26 mouse cellular contexts compared by ENCODE assay signal in genomic region chr13:97297418-97298050, GRCm38 (mm10). TPM values are rescaled to one million over a fixed set of nuclear protein-coding genes. Genes with fewer than 3 reads are reported as not detected.
A peak's percentile ranks its signal among the peaks of the same experiment; 100 is the strongest.
DNase-seq lines count a peak whose midpoint lies in the region; ATAC-seq and TF ChIP-seq lines count a peak whose summit lies in the region.
"Had no signal": no experiment of that assay in that cellular context is flagged by ENCODE, and none has a peak within 500 bp of the region (broad histone marks: within the 10 kb centered on the region; RNA-seq: fewer than 3 reads in every experiment).

No protein-coding gene starts in this region.

- TF ChIP-seq POLR2A in testis, adult 2 months (IDR thresholded peaks at IDR 0.05; ENCODE audit: control insufficient read depth, low read depth, low read length): no peak

- TF ChIP-seq EP300 in stomach, postnatal 0 days (optimal IDR thresholded peaks at IDR 0.05): no peak

- H3K36me3 ChIP-seq in heart, embryonic 15.5 days: no peaks in the 10 kb centered on the region
- H3K36me3 ChIP-seq in testis, adult 2 months (ENCODE audit: control insufficient read depth, insufficient read depth, low read length): no peaks in the 10 kb centered on the region
- H3K36me3 ChIP-seq in stomach, postnatal 0 days (ENCODE audit: control insufficient read depth, insufficient read depth, low read length): no peaks in the 10 kb centered on the region
- H3K36me3 ChIP-seq: embryonic facial prominence, embryonic 13.5 days; forebrain, embryonic 15.5 days; limb, embryonic 12.5 days; midbrain, embryonic 13.5 days had no signal

- no peaks in the 10 kb centered on the region for H3K27me3 ChIP-seq in heart, embryonic 15.5 days
- no peaks in the 10 kb centered on the region for H3K27me3 ChIP-seq in testis, adult 2 months (ENCODE audit: control insufficient read depth, insufficient read depth, low read length)
- no peaks in the 10 kb centered on the region for H3K27me3 ChIP-seq in stomach, postnatal 0 days (ENCODE audit: control insufficient read depth, insufficient read depth, low read length)
- H3K27me3 ChIP-seq: forebrain, embryonic 15.5 days; limb, embryonic 12.5 days; midbrain, embryonic 13.5 days had no signal

- WGBS in heart, embryonic 15.5 days: 77% methylated on average over 14 of the region's 14 CpGs
- WGBS in stomach, postnatal 0 days: 65% methylated on average over 14 of the region's 14 CpGs

- no peak for TF ChIP-seq CTCF in testis, adult 2 months (IDR thresholded peaks at IDR 0.05; ENCODE audit: control insufficient read depth, insufficient read depth, insufficient replicate concordance, low read depth, low read length)
- no peak for TF ChIP-seq CTCF in stomach, postnatal 0 days (IDR thresholded peaks at IDR 0.05; ENCODE audit: low read depth)

- 0 out of 2 replicates have a peak overlapping the region, but pooled peaks have one; percentile 34 for H3K27ac ChIP-seq in heart, embryonic 15.5 days
- H3K27ac ChIP-seq in testis, adult 2 months (ENCODE audit: control insufficient read depth, insufficient read depth, low read depth, low read length): peak overlapping the region; percentile 61
- H3K27ac ChIP-seq in stomach, postnatal 0 days (replicated peaks): 0 out of 2 replicates have a peak overlapping the region, but pooled peaks have one; percentile 14
- H3K27ac ChIP-seq: embryonic facial prominence, embryonic 13.5 days; forebrain, embryonic 15.5 days; limb, embryonic 12.5 days; midbrain, embryonic 13.5 days had no signal

- no peak for ATAC-seq in heart, embryonic 15.5 days (replicated peaks; ENCODE audit: insufficient number of reproducible peaks, insufficient read depth, low FRiP score, low read depth)
- no peak for ATAC-seq in stomach, postnatal 0 days (ENCODE audit: low FRiP score, low TSS enrichment)
- ATAC-seq: forebrain, embryonic 15.5 days; intestine, postnatal 0 days; midbrain, embryonic 13.5 days had no signal

- peaks cover 5% of the 10 kb centered on the region for H3K4me1 ChIP-seq in heart, embryonic 15.5 days (replicated peaks)
- H3K4me1 ChIP-seq in testis, adult 2 months (ENCODE audit: control insufficient read depth, insufficient read depth, low read length): peaks cover 2% of the 10 kb centered on the region
- H3K4me1 ChIP-seq in stomach, postnatal 0 days (replicated peaks; ENCODE audit: control insufficient read depth, insufficient read depth): no peaks in the 10 kb centered on the region

- peak; percentile 90 for DNase-seq in heart, adult 11 months
- DNase-seq in heart, postnatal 14 days: no peak
- DNase-seq in heart, postnatal 36 days: no peak
- no peak for DNase-seq in testis, postnatal 14 days (ENCODE audit: low spot score)
- no peak for DNase-seq in stomach, postnatal 0 days (ENCODE audit: low spot score)
- DNase-seq in ovary, postnatal 14 days (ENCODE audit: low spot score): no peak
- DNase-seq: adrenal gland, postnatal 14 days; cerebellum, adult 8-10 months; cerebellum, postnatal 36 days; embryo, embryonic 11 days; gastrocnemius, postnatal 25 days; kidney, postnatal 4 days; lung, adult 18-20 months; lung, postnatal 14 days; retina, postnatal 1 day; right cerebral cortex, postnatal 25 days; thymus, adult 2 months had no signal

- H3K9ac ChIP-seq in heart, embryonic 15.5 days: no peak overlapping the region
- no peak overlapping the region for H3K9ac ChIP-seq in stomach, postnatal 0 days (ENCODE audit: low read length)
- H3K9ac ChIP-seq: embryonic facial prominence, embryonic 13.5 days; forebrain, embryonic 15.5 days; limb, embryonic 12.5 days; midbrain, embryonic 13.5 days had no signal

- H3K4me2 ChIP-seq in heart, embryonic 15.5 days: no peak overlapping the region
- no peak overlapping the region for H3K4me2 ChIP-seq in stomach, postnatal 0 days (replicated peaks; ENCODE audit: low read depth)
- H3K4me2 ChIP-seq: embryonic facial prominence, embryonic 13.5 days; forebrain, embryonic 15.5 days; limb, embryonic 12.5 days; liver, embryonic 11.5 days; midbrain, embryonic 13.5 days had no signal

- intact Hi-C loops in heart, postnatal 14 days (cut with DNase I): loop anchor here (5.0 kb wide), 1 partner anchor 140 kb away; no protein-coding TSS in a partner anchor
- intact Hi-C loops in heart, postnatal 36 days (cut with DNase I): loop anchor here (2.0 to 5.0 kb wide), 4 partner anchors 23 to 560 kb away; no protein-coding TSS in a partner anchor

- no peaks in the 10 kb centered on the region for H3K9me3 ChIP-seq in heart, embryonic 15.5 days (replicated peaks)
- H3K9me3 ChIP-seq in stomach, postnatal 0 days (ENCODE audit: control insufficient read depth, low read length): no peaks in the 10 kb centered on the region
- H3K9me3 ChIP-seq: embryonic facial prominence, embryonic 13.5 days; forebrain, embryonic 15.5 days; limb, embryonic 12.5 days; midbrain, embryonic 13.5 days had no signal

- no peak overlapping the region for H3K4me3 ChIP-seq in heart, embryonic 15.5 days
- no peak overlapping the region for H3K4me3 ChIP-seq in testis, adult 2 months (ENCODE audit: control insufficient read depth, low read depth, low read length)
- H3K4me3 ChIP-seq in stomach, postnatal 0 days (ENCODE audit: low read depth, low read length): no peak overlapping the region
- H3K4me3 ChIP-seq: embryonic facial prominence, embryonic 13.5 days; erythroblast, embryonic 14.5 days; forebrain, embryonic 15.5 days; limb, embryonic 12.5 days; midbrain, embryonic 13.5 days had no signal

RNA-seq across cellular contexts. Expression of gene Enc1, which starts 56.6 kb away (rescaled TPM):
- 10 to 100 TPM; 11.2 to 11.3 TPM for total RNA-seq in heart, postnatal 14 days (2021)
- polyA plus RNA-seq in heart, embryonic 15.5 days (2015; fragmentation: Nextera tagmentation; extraction: Ambion mirVana): 3.8 and 4.0 TPM in 2 replicates
- 1 to 10 TPM; 4.7 to 8.1 TPM for total RNA-seq in heart, postnatal 36 days (2021)
- 6.0 and 8.5 TPM in 2 replicates for polyA plus RNA-seq in testis, adult 2 months (2012; rRNA removed)
- polyA plus RNA-seq in stomach, postnatal 0 days (2015; fragmentation: Nextera tagmentation; extraction: Ambion mirVana): 3.3 and 3.5 TPM in 2 replicates
